Comparison of ENCODE assay signal across 15 mouse cellular contexts in the genomic region with DNA sequence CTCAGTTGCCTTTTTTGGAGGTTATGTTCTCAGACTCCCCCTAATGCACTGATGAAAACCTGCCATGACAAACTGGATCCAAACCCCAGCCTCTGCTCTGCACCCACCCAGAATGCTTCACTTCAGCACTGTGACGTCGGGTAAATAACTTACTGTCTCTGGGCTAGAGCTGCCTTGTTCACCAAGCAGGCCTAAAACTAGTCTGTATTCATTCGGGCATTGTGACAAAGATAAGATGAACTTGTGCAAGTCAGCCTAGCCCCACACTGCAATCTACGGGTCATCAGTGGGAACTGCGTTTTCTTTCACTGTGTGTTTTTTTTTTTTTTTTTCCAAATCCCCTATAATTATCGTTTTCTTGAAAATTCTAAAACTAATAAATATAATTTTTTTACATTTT. TPM values are rescaled to one million over a fixed set of nuclear protein-coding genes. Genes with fewer than 3 reads are reported as not detected.
DNase-seq lines count a peak whose midpoint lies in the region; ATAC-seq lines count a peak whose summit lies in the region.
"Had no signal": no experiment of that assay in that cellular context is flagged by ENCODE, and none has a peak within 500 bp of the region (broad histone marks: within the 10 kb centered on the region; RNA-seq: fewer than 3 reads in every experiment).

No protein-coding gene starts in this region.

- H3K4me1 ChIP-seq in forebrain, embryonic 15.5 days = peaks cover 4% of the 10 kb centered on the region

- H3K4me3 ChIP-seq in forebrain, embryonic 15.5 days = no peak overlapping the region
- H3K4me3 ChIP-seq: forebrain, embryonic 12.5 days; left cerebral cortex, adult 2 months; limb, embryonic 15.5 days had no signal

- no peak overlapping the region for H3K9ac ChIP-seq in forebrain, embryonic 15.5 days (replicated peaks)
- H3K9ac ChIP-seq: forebrain, embryonic 12.5 days; limb, embryonic 15.5 days had no signal

- no peaks in the 10 kb centered on the region for H3K36me3 ChIP-seq in forebrain, embryonic 15.5 days
- H3K36me3 ChIP-seq: forebrain, embryonic 12.5 days; limb, embryonic 15.5 days had no signal

- no peak overlapping the region for H3K4me2 ChIP-seq in forebrain, embryonic 15.5 days (replicated peaks)
- H3K4me2 ChIP-seq: forebrain, embryonic 12.5 days; limb, embryonic 15.5 days had no signal

- ATAC-seq in forebrain, embryonic 15.5 days (replicated peaks) = no peak
- ATAC-seq: midbrain, embryonic 16.5 days; Patski had no signal

- DNase-seq in embryo, embryonic 11 days = peak; percentile 13
- no peak for DNase-seq in embryo, embryonic 9.5 days (ENCODE audit: extremely low spot score)
- DNase-seq in kidney, postnatal 14 days = peak; percentile 38
- no peak for DNase-seq in kidney, adult 9 months
- peak; percentile 24 for DNase-seq in thymus, postnatal 14 days
- DNase-seq in thymus, adult 18-20 months = no peak
- DNase-seq in gastrocnemius, adult 18-20 months (ENCODE audit: low spot score) = no peak
- DNase-seq: adrenal gland, adult 8-10 months; cerebellum, postnatal 36 days had no signal

- no peak overlapping the region for H3K27ac ChIP-seq in forebrain, embryonic 15.5 days (replicated peaks)
- H3K27ac ChIP-seq: forebrain, embryonic 12.5 days; left cerebral cortex, adult 2 months; limb, embryonic 15.5 days had no signal

- H3K9me3 ChIP-seq in forebrain, embryonic 15.5 days = no peaks in the 10 kb centered on the region
- H3K9me3 ChIP-seq: forebrain, embryonic 12.5 days; limb, embryonic 15.5 days had no signal

- 74% methylated on average over 6 of the region's 6 CpGs for WGBS in forebrain, embryonic 15.5 days

- peaks cover 5% of the 10 kb centered on the region; the same call in 1 of the 2 replicates for H3K27me3 ChIP-seq in forebrain, embryonic 15.5 days
- H3K27me3 ChIP-seq: Patski had no signal

RNA-seq across cellular contexts. Expression of a gene that starts 5.8 kb away (rescaled TPM):
- polyA plus RNA-seq in forebrain, embryonic 15.5 days (2015; fragmentation: Nextera tagmentation; extraction: Ambion mirVana) = 28.2 and 30.7 TPM in 2 replicates
- total RNA-seq in gastrocnemius, adult 18-20 months (2021) = 10 to 100 TPM; 19.2 to 20.5 TPM

RNA-seq across cellular contexts. Expression of a gene that starts 6.2 kb away (rescaled TPM):
- polyA plus RNA-seq in forebrain, embryonic 15.5 days (2015; fragmentation: Nextera tagmentation; extraction: Ambion mirVana) = 2.7 and 3.3 TPM in 2 replicates
- 1 to 10 TPM; 2.7 to 3.6 TPM for total RNA-seq in gastrocnemius, adult 18-20 months (2021)

RNA-seq across cellular contexts. Expression of a gene that starts 35.9 kb away (rescaled TPM):
- polyA plus RNA-seq in forebrain, embryonic 15.5 days (2015; fragmentation: Nextera tagmentation; extraction: Ambion mirVana) = 3.0 and 3.3 TPM in 2 replicates
- total RNA-seq in gastrocnemius, adult 18-20 months (2021) = 1 to 10 TPM; 1.6 to 1.7 TPM

RNA-seq across cellular contexts. Expression of a gene that starts 58.5 kb away (rescaled TPM):
- polyA plus RNA-seq in forebrain, embryonic 15.5 days (2015; fragmentation: Nextera tagmentation; extraction: Ambion mirVana) = 8.7 and 9.2 TPM in 2 replicates
- under 1 TPM; 0.64 to 0.78 TPM for total RNA-seq in gastrocnemius, adult 18-20 months (2021)

Comparison
In these comparisons a context has a peak if more than half of its experiments do, and no peak if none do; other contexts are left out.
1. DNase-seq: peak in embryo, embryonic 11 days (single experiment), kidney, postnatal 14 days (single experiment) and thymus, postnatal 14 days (single experiment); none in embryo, embryonic 9.5 days (single experiment), kidney, adult 9 months (single experiment), thymus, adult 18-20 months (0 of 2) and gastrocnemius, adult 18-20 months (single experiment).